Mouse (Mus musculus): ENCODE data around the gene Nol9.

Nol9 gene

GRCm38 (mm10) chr4:152062390-152063110, 23.4 kb downstream of the Nol9 start:
- DNase-seq (ENCODE audit: low read depth, low spot score): no peak

- DNase-seq (ENCODE audit: low read depth, low spot score): no peak
Observed at GRCm38 (mm10) chr4:152067280-152067679, 28.2 kb downstream of the Nol9 start.

GRCm38 (mm10) chr4:152068166-152068724, 29.1 kb downstream of the Nol9 start:
- DNase-seq (ENCODE audit: low read depth, low spot score): no peak

GRCm38 (mm10) chr4:152069245-152069644, 30.1 kb downstream of the Nol9 start:
- DNase-seq (ENCODE audit: low read depth, low spot score): no peak

GRCm38 (mm10) chr4:152070494-152071396, 31.6 kb downstream of the Nol9 start:
- DNase-seq (ENCODE audit: low read depth, low spot score): no peak

- DNase-seq (ENCODE audit: low read depth, low spot score): no peak
Observed at GRCm38 (mm10) chr4:152072121-152072601, 33.0 kb downstream of the Nol9 start, which contains the start of gene Plekhg5. TSS of gene Plekhg5 (plus strand) at chr4:152072498.

- no peak for DNase-seq (ENCODE audit: low read depth, low spot score)
Observed at GRCm38 (mm10) chr4:152072655-152073054, 33.5 kb downstream of the Nol9 start.

- DNase-seq (ENCODE audit: low read depth, low spot score): no peak
Observed at GRCm38 (mm10) chr4:152073715-152074114, 34.6 kb downstream of the Nol9 start.

GRCm38 (mm10) chr4:152074548-152074947, 35.4 kb downstream of the Nol9 start:
- DNase-seq (ENCODE audit: low read depth, low spot score): no peak

GRCm38 (mm10) chr4:152077191-152077590, 38.1 kb downstream of the Nol9 start:
- DNase-seq (ENCODE audit: low read depth, low spot score): no peak

GRCm38 (mm10) chr4:152078105-152078530, 39.0 kb downstream of the Nol9 start:
- DNase-seq (ENCODE audit: low read depth, low spot score): no peak

GRCm38 (mm10) chr4:152079261-152079660, 40.1 kb downstream of the Nol9 start:
- no peak for DNase-seq (ENCODE audit: low read depth, low spot score)

GRCm38 (mm10) chr4:152079931-152080330, 40.8 kb downstream of the Nol9 start:
- DNase-seq (ENCODE audit: low read depth, low spot score): no peak

GRCm38 (mm10) chr4:152083611-152084220, 44.6 kb downstream of the Nol9 start:
- no peak for DNase-seq (ENCODE audit: low read depth, low spot score)

GRCm38 (mm10) chr4:152084616-152085015, 45.5 kb downstream of the Nol9 start:
- no peak for DNase-seq (ENCODE audit: low read depth, low spot score)

GRCm38 (mm10) chr4:152086505-152087210, 47.5 kb downstream of the Nol9 start:
- no peak for DNase-seq (ENCODE audit: low read depth, low spot score)

- no peak for DNase-seq (ENCODE audit: low read depth, low spot score)
Observed at GRCm38 (mm10) chr4:152087211-152088081, 48.3 kb downstream of the Nol9 start.

- DNase-seq (ENCODE audit: low read depth, low spot score): no peak
Observed at GRCm38 (mm10) chr4:152088133-152088532, 49.0 kb downstream of the Nol9 start.

- DNase-seq (ENCODE audit: low read depth, low spot score): no peak
Observed at GRCm38 (mm10) chr4:152088556-152089120, 49.5 kb downstream of the Nol9 start.

GRCm38 (mm10) chr4:152090191-152090590, 51.1 kb downstream of the Nol9 start:
- DNase-seq (ENCODE audit: low read depth, low spot score): no peak

Data from retina, adult 2 months (tissue).